Mouse (Mus musculus) heart, adult 2 months (tissue): ENCODE results near the gene Rbm24. TPM values are rescaled to one million over a fixed set of nuclear protein-coding genes. Genes with fewer than 3 reads are reported as not detected.

ENCODE experiments used
- DNase-seq, 2 experiments: peaks; one replicate each; pipeline ENCODE4 v3.0.0; 2021
- H3K27ac ChIP-seq: fragments of 200-600 bp; 2 replicates; pipeline ENCODE4 v1.8.1; 2022
- H3K27me3 ChIP-seq: fragments of 200-500 bp; 2 replicates; pipeline ENCODE4 v1.6.1; 2012; ENCODE audit warnings: mild to moderate bottlenecking, low read length, inconsistent platforms, mixed read lengths; ENCODE audit not compliant: control insufficient read depth, insufficient read depth
- H3K36me3 ChIP-seq: fragments of 200-500 bp; 2 replicates; pipeline ENCODE4 v1.6.1; 2012; ENCODE audit warnings: low read length, inconsistent platforms; ENCODE audit not compliant: control insufficient read depth, insufficient read depth
- H3K4me1 ChIP-seq: fragments of 200-500 bp; 2 replicates; pipeline ENCODE4 v1.6.1; 2011; ENCODE audit warnings: low read length; ENCODE audit not compliant: control insufficient read depth, insufficient read depth
- H3K4me3 ChIP-seq: fragments of 200-600 bp; 2 replicates; pipeline ENCODE4 v1.8.1; 2022
- H3K79me2 ChIP-seq: fragments of 200-500 bp; replicated peaks from 2 replicates; pipeline ENCODE4 v1.6.1; 2012; ENCODE audit warnings: mild to moderate bottlenecking, inconsistent platforms, low read length, moderate library complexity, mixed read lengths; ENCODE audit not compliant: control insufficient read depth, insufficient read depth
- H3K9ac ChIP-seq: fragments of 200-500 bp; 2 replicates; pipeline ENCODE4 v1.6.1; 2012; ENCODE audit warnings: low read depth, mild to moderate bottlenecking, control low read depth, inconsistent platforms, low read length, mixed read lengths
- CTCF ChIP-seq: fragments of 200-600 bp; IDR thresholded peaks from 2 replicates; pipeline ENCODE4 v1.8.1; 2022; ENCODE audit warnings: antibody characterized with exemption, mild to moderate bottlenecking, moderate library complexity
- EP300 ChIP-seq: fragments of 200-500 bp; IDR thresholded peaks from 2 replicates; pipeline ENCODE4 v1.6.1; 2011; ENCODE audit warnings: low read depth, low read length, control low read depth; ENCODE audit not compliant: insufficient read depth
- POLR2A ChIP-seq: fragments of 200-500 bp; IDR thresholded peaks from 2 replicates; pipeline ENCODE4 v1.6.1; 2011; ENCODE audit warnings: mild to moderate bottlenecking, low read depth, low read length, control low read depth; ENCODE audit not compliant: insufficient read depth
- WGBS: fragments of 180-500 bp; shearing (Covaris S2); methylation state at CpG from one replicate; pipeline ENCODE4 v1.1.7; 2018; 5-methylcytosine and 5-hydroxymethylcytosine counted together
- intact Hi-C: fragments of 180-260 bp; cut with DNase I; formaldehyde crosslinking; loops from one replicate; pipeline ENCODE4 v1.15.1; 2025
- polyA plus RNA-seq: library from polyadenylated mRNA; depleted of rRNA; stranded (reverse); fragments of >200 nt; gene quantifications from 2 replicates; pipeline ENCODE4 v1.2.3, GENCODE M21; 2012; rRNA removed
- total RNA-seq, 2 experiments: library from RNA; stranded (reverse); gene quantifications; 2 replicates each; pipeline ENCODE4 v1.2.3; 2021

Rbm24 gene
- total and polyA plus RNA-seq, 3 experiments = 176 to 252 (median 182) TPM

DNA sequence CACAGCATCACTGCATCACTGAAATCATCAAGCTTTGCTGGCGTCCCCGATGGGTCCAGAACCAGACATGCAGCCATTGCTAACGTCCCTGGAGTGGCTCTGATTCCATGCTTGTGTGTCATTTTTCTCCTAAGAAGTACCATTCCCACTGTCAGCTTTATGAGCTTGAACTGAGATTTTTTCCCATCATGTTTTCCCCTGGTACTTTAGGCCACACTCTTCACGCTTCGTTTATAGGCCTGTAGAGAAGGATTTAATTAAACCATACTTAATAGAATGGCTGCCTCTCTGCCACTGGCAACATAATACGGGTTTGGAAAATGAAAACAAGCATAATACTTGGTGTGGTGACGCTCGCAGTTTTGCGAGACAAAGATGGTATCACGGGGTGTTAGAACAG lies 41.3 kb downstream of the Rbm24 start:
- H3K9ac ChIP-seq = no peak overlapping the region
- 91% methylated on average over 10 of the region's 10 CpGs for WGBS
- H3K27me3 ChIP-seq = no peaks in the 10 kb centered on the region
- H3K4me3 ChIP-seq = no peak overlapping the region
- H3K4me1 ChIP-seq = no peaks in the 10 kb centered on the region
- no peaks in the 10 kb centered on the region for H3K36me3 ChIP-seq
- no peak overlapping the region for H3K27ac ChIP-seq
- H3K79me2 ChIP-seq = no peaks in the 10 kb centered on the region
- DNase-seq = no peak
- intact Hi-C loops = no loop called here
- TF ChIP-seq EP300 (no peak), CTCF (no peak), POLR2A (no peak)

- WGBS = 84% methylated on average over 4 of the region's 4 CpGs
- Histone ChIP-seq H3K4me1 (no peaks in the 10 kb centered on the region), H3K27ac (no peak overlapping the region), H3K79me2 (no peaks in the 10 kb centered on the region), H3K4me3 (no peak overlapping the region), H3K9ac (no peak overlapping the region), H3K36me3 (no peaks in the 10 kb centered on the region), H3K27me3 (no peaks in the 10 kb centered on the region)
- no peak for DNase-seq
- no peak for TF ChIP-seq EP300
- no peak for TF ChIP-seq CTCF
- no peak for TF ChIP-seq POLR2A
- intact Hi-C loops = no loop called here
Measured at GRCm38 (mm10) chr13:46462280-46462679, 44.0 kb downstream of the Rbm24 start.

GRCm38 (mm10) chr13:46463764-46464163 lies 45.5 kb downstream of the Rbm24 start:
- no peaks in the 10 kb centered on the region for H3K27me3 ChIP-seq
- no peak for DNase-seq

DNA sequence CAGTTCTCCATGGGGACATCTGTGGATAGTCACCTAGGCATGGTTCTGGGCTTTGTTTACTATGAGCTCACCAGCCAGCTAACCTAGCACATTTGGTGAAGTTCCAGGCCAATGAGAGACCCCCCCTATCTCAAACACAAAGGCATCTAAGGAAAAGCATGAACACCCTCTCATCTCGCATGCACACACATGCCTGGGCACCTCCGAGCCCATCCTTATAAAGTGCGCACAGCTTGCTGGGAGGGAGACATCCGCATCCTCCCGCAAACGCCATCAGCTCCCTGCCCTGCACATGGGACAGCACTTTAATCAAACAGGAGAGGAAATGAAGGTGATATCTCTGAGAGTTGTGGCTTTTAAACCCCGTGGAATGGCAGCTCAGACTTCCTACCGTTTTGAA lies 50.0 kb downstream of the Rbm24 start:
- H3K27me3 ChIP-seq = no peaks in the 10 kb centered on the region
- no peak overlapping the region for H3K4me3 ChIP-seq
- H3K27ac ChIP-seq = no peak overlapping the region
- intact Hi-C loops = no loop called here
- TF ChIP-seq POLR2A (no peak), CTCF (no peak), EP300 (no peak)
- 50% methylated on average over 8 of the region's 8 CpGs for WGBS
- H3K9ac ChIP-seq = no peak overlapping the region
- H3K79me2 ChIP-seq = no peaks in the 10 kb centered on the region
- H3K4me1 ChIP-seq = no peaks in the 10 kb centered on the region
- no peaks in the 10 kb centered on the region for H3K36me3 ChIP-seq
- DNase-seq = no peak

More at GRCm38 (mm10) chr13:46463764-46464163, 45.5 kb downstream of the Rbm24 start:
- 43% methylated on average over 3 of the region's 3 CpGs for WGBS
- H3K4me3 ChIP-seq = no peak overlapping the region
- H3K27ac ChIP-seq = no peak overlapping the region
- H3K36me3 ChIP-seq = no peaks in the 10 kb centered on the region
- intact Hi-C loops = no loop called here
- TF ChIP-seq EP300 (no peak), CTCF (no peak), POLR2A (no peak)
- H3K79me2 ChIP-seq = no peaks in the 10 kb centered on the region
- H3K4me1 ChIP-seq = no peaks in the 10 kb centered on the region
- H3K9ac ChIP-seq = no peak overlapping the region

DNA sequence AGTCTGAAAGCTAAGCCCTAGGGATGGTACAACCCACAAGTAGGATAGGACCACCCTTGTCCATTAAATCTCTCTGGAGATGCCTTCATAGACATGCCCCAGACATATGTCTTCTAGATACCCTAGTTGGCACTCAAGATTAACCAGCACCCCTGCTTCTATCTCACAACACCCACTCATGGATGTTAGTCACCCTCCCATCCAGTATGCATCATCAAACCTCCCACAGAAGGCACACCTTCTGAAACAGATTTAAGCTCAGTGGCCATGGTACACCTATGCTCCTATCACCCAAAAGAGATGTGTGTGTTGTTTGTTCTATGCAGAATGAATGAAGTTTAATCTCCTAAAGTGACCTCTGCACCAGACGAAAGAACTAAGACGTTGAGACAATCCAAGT lies 51.3 kb downstream of the Rbm24 start:
- intact Hi-C loops = no loop called here
- 82% methylated on average over 2 of the region's 2 CpGs for WGBS
- H3K4me3 ChIP-seq = no peak overlapping the region
- no peak for DNase-seq
- no peak for TF ChIP-seq CTCF
- no peak for TF ChIP-seq POLR2A
- TF ChIP-seq EP300 = no peak
- no peak overlapping the region for H3K27ac ChIP-seq
- H3K27me3 ChIP-seq = no peaks in the 10 kb centered on the region
- no peak overlapping the region for H3K9ac ChIP-seq
- H3K36me3 ChIP-seq = no peaks in the 10 kb centered on the region
- H3K4me1 ChIP-seq = no peaks in the 10 kb centered on the region
- no peaks in the 10 kb centered on the region for H3K79me2 ChIP-seq

Other genes with a start within 250 kb of the Rbm24 start
- gene Stmnd1, start 144.7 kb upstream of the Rbm24 start, total RNA-seq = under 1 TPM; 0.39 to 0.47 TPM
- gene Stmnd1, start 144.7 kb upstream of the Rbm24 start, polyA plus RNA-seq = 0.26 and 0.47 TPM in 2 replicates
- 100 to 1,000 TPM; 135 to 147 TPM for gene Cap2, start 83.4 kb downstream of the Rbm24 start, total RNA-seq
- 115 and 143 TPM in 2 replicates for gene Cap2, start 83.4 kb downstream of the Rbm24 start, polyA plus RNA-seq